Mouse (Mus musculus) kidney, postnatal 25 days (tissue): ENCODE measurements around the gene Ifngr2.
"Not testable (repeated sequence)": the region's sequence is repeated elsewhere in the genome, so short reads cannot be mapped to it uniquely, and the experiment has no call there.

Experiments
- DNase-seq, 2 experiments: peaks; one replicate each; pipeline ENCODE4 v3.0.0; 2021; ENCODE audit warnings: mixed read lengths in 2 of 2

Gene Ifngr2

DNA sequence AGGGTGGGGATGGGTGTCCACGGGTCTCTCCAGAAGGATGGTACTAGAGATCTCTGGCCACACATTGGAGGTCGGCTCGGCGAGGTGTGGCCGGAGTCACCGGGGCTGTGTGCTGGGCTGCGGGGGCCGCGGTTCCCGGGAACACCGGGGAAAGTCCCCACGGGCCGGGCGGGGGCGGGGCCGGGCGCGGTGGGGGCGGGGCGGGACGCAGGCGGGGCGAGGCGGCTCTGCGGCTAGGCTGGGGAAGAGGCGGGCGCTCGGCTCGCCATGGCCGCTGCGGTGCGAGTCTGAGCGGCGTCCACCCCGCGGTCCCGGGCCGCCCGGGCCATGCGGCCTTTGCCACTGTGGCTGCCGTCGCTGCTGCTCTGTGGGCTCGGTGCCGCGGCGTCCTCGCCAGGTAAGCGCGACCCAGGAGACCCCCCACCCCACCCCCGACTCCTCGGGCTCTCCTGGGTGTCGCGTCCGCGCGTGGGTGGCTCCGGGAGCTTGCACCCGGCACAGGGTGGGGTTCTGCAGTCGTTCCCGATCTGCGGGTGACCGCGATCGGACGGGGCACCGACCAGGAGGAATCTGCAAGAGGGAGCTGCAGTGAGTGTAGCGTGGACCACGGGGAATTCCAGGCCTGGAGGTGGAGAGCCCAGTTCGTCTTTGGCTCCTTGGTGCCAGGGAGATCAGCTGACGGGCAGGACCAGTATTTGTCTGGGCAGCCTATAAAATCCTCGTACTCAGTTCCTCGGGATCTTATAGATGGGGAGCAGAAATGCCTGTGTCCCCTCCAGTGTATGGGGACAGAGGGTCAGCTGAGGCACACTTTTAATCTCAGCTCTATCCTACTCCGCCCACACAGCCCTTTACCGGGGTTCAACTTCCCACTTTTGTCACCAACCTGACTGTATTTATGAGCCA lies at the start of gene Ifngr2:
Ifngr2 (plus strand) TSS at position 237 of the 906 bp plus-strand sequence.
- DNase-seq: peak; percentile 73 to 87

DNA sequence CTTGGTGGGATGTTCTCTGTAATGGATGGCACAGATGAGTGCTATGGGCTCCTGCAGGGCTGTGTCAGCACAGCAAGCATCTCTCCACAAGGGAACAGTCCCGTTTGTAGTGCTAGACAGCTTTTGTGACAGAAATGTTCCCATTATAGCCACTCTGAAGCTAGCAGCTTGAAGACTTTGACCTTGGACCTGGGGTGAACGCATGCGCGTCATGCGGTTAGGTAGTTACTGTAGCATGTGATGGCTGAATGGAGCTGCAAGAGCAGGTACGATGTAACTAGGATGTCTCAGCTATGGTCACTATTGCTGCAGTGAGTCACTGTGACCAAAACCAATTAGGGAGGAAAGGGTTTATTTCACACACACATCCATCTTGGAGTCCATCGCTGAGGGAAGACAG lies 48.8 kb upstream of the Ifngr2 start:
- DNase-seq: peak; percentile 54 to 67

DNA sequence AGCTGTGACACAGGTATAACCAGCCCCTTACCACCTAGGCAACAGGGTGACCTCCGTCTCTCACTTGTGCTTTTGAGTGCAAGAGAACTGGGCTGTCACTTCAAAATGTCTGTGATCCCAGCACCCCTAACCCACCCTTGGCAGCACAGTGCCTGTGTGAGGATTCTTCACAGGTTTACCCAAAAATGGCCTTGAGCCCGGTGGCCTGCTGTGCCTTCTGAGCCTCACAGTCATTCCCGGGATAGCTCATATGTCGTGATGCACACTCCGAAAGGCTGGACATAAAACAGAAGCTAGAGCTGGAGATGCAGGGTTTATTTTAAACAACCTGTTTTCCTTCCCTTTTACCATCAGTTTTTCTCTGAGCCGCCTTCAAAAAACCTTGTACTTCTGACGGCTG lies 42.2 kb upstream of the Ifngr2 start:
- no peak for DNase-seq

DNA sequence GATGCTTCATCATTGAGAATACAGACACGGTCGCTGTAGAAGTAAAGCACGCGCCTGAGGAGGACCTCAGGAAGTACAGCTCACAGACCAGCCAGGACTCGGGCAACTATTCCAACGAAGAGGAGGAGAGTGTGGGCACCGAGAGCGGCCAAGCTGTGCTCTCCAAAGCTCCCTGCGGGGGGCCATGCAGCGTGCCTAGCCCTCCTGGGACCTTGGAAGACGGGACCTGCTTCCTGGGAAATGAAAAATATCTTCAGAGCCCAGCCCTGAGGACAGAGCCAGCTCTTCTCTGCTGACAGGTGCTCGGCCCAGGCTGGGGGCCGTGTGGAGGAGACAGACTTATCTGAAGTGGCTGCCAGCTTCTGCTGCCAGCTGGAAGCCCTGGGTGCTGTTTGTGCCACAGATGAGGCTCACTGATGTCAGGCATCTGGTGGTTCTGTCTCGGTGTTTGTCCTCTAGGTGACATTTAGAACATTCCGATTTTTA lies 41.7 kb upstream of the Ifngr2 start:
- DNase-seq: no peak

DNA sequence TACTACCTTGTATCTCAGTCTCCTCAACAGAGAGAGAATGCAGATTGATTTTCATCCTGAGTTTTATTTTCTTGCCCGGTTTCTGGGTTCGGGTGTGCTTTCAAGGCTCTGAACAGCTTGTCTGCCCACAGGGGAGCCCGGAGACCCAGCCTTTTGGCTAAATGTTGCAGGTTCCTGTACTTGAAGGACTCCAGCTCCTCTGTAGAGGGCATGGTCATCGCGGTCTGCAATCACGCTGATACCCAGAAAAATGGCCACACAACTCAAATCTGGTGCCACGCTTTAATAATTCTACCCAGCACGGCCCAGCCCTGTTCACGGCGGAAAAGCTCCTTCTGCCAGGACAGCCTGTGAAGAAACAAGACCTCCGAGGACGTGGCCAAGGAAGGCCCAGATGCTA lies 40.5 kb upstream of the Ifngr2 start:
- no peak for DNase-seq

DNA sequence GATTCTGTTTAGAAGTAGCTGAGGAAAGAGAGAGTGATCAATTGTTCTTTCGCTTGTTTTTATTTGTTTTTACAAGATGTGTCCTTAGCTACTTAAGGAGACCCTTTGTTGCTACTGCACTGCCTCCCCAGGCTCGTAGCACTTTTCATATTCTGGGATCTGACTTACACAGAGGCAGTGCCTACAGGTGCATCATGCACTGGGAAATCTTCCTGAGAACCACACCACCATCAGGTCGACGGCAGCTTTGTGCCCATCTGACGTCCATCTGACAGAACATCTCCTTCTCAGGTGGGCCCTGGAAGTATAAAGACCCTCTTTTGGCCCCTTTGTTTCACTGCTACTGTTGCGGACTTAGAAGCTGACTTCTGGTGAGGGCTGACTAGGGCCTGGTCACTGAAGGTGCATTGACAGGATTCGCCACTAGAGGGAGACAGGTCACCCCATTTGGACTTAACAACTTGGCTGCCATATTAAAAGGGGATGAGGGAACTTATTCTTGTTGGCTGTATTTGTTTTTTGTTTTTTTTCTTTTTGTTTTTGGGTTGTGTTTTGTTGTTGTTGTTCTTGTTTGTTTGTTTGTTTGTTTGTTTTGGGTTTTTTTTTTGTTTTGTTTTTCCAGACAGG lies 34.6 kb upstream of the Ifngr2 start:
- DNase-seq: peak; percentile 77 to 91

DNA sequence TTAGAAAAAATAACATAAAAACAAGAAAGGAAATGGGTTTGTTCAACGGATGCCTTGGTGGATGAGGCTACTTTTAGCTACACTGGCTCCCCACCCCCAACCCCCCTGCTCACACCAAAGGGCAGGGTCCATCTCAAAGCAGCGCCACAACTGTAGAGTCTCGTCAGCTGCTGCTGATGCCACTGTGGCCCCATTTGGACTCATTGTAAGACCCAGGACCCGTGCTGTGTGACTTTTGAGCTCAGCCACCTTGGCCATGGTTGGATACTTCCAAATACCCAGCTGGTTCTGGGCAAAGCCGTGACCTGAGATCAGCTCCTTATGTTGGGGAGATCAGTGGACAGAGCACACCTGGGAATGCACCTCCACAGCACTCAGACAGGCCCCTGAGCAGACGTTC lies 33.8 kb upstream of the Ifngr2 start:
- DNase-seq: no peak

DNA sequence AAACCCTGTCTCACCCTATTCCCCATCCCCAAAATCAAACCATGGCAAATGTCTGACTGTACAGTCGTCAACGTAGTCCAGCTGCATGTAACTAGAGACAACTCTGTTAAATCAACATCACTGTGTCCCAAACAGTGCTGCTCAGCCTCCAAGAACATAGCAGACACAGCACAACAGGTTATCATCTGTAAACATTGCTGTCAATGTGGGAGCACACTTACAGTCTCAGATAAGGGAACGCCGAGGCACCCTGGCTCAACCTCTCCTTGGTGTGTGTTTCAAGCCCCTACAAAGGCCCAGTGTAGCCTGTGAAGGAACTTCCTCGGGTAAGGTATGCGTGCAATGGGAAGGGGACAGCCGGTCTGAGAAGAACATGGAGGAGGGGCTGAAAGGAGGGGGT lies 29.9 kb upstream of the Ifngr2 start:
- no peak for DNase-seq

DNA sequence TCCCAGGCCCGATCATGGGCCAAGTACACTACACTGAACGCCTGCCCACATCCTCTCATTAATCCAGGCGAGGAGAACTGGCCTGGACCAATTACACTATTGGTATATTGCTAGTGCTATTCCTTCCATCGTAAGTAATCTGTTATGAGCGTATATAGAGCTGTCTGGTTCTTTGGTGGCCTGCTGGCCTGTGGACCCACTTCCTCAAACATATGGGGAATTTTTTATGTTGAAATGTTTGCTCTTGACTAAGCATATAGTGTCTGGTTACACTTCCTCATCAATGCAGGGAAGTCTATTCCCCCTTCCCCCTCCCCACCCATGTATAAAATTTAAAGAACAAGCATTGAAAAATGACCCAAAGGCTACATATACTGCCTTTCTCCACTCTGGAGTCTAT lies 24.8 kb upstream of the Ifngr2 start:
- DNase-seq: no peak

DNA sequence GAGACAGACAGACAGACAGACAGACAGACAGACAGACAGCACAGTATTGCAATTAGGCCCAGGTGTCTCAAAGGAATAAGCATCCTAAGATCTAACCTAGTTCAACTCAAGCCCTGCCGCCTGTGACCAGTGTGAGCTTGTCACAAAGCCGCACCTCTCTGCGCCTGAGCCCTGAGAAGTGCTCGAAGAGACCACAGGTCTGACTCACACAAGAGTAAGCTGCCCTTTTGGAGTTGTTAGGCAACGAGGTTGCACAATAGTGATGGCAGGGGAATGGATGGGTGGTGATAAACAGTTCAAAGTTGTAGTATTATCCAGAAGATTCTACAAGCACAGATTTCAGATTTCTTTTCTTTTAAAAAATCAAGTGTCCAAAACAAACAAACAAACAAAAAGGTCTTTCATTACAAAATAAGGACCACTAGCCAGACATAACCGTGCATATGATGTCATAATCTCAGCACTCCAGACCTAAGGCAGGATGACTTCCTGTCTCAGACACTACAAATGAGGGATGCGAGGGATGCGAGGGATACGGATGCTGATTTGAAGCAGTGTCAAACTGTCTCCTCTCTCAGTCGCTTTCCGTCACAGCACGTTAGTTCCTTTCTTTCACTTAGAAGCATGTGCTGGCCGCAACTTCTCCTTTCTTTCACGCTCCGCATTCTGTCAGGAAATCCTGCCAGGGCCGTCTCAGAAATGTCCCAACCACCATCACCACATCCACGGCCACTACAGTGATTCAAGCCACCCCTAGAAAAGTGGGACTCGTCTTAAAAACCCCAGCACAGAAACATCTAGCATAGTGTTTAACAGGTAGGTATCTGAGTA lies 24.2 kb upstream of the Ifngr2 start:
- no peak for DNase-seq

DNA sequence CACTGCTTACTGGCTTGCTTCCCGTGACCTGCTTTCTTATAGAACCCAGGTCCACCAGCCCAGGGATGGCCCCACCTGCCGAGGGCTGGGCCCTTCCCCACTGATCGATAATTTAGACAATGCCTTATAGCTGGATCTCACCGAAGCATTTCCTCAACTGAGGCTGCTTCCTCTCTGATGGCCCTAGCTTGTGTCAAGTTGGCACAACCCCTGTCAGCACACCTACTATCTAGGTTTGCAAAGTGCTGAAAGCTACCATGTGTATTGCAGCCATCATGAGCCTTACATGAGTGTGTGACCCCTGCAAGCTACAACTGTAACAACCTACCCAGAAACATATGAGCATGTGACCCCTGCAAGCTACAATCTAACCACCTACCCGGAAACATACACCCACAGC lies 22.7 kb upstream of the Ifngr2 start:
- DNase-seq: no peak

DNA sequence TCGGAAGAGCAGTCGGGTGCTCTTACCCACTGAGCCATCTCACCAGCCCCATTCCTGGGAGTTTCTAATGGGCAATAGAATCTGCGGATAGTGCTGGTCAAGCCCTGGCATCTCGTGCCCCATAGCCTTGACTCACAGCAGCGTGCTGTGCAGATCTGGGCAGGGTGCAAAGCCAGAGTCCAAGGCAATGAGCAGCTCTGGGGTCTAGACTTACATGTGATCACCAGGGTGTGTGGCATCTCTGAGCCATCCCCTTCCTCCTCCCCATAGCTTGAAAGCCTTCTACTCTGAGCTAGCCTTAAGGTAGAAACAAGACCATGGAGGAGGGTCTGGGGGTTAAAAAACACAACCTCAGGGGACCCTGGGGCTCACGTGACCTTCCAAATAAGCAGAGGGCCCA lies 20.6 kb upstream of the Ifngr2 start:
- no peak for DNase-seq

DNA sequence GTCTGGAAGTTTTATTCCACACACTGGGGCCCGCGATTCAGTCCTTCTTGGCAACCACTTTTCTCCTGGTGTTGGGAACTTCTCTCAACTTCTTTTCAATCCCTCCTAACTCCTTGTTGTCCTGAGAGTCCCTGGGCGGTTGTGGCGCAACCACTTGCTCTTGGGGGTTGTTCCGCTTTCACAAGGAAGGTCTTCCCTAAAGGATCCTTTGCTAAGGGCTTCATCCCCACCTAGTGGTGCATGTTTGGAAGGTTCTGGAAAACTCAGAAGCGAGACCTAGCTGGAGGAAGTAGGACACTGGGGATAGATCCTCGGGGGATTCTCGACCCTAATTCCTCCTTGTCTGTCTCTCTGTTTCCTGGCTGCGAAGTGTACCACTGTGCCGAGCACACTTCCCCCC lies 19.8 kb upstream of the Ifngr2 start:
- peak; percentile 49 to 53 for DNase-seq

DNA sequence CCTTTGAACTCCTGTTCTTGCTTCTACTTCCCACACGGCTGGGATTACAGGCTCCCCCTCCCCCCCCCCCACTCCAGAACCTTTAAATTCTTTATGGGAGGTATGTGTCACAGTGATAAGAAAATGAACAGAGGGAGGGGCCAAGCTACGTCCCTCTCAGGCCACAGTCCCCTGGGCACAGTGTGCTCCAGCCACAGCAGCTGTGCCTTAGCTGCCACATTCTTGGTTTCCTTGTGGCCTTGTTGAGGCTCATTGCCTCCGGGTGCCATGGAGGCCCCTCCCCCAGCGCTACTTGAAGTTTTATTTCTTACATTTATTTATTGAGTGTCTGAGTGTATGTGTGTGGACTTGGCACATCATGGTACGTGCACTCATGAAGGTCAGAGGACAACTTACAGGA lies 19.4 kb upstream of the Ifngr2 start:
- no peak for DNase-seq

DNA sequence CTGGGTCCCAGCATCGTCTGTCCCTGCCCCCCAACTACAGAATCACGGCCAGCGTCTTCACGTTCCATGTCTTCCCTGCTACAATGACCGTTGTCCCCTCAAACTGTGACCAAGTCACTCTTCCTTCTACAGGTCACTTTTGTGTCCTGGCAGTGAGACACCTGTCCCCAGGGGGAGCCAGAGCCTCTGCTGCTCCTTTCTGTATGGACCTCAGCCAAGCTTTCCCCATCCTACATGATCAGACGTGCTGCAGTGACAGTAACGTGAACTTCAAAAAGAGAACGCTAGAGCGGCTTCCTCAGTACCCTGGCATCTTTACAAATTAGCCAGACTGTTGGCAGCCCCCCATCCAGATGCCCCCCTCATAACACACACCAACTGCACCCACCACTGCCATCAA lies 18.3 kb upstream of the Ifngr2 start:
- no peak for DNase-seq

DNA sequence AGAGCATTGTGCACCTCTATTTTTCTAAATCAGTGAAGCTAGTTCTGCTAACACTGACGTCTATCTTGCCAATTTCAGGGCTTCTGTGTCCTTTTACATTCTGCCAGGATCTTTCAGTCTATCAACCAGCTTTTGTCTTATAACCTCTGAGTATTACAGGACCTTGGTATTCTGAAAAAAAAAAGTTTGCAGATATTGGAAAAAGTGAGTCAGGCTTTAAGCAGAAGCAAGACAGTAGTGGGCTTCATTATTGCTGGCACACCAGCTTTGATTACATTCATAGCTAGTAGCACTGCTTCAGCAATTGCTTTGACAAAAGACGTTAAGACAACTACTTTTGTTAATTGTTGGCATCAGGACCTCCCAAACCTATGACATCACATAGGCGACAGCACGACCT lies 16.0 kb upstream of the Ifngr2 start:
- DNase-seq: not testable (repeated sequence)

DNA sequence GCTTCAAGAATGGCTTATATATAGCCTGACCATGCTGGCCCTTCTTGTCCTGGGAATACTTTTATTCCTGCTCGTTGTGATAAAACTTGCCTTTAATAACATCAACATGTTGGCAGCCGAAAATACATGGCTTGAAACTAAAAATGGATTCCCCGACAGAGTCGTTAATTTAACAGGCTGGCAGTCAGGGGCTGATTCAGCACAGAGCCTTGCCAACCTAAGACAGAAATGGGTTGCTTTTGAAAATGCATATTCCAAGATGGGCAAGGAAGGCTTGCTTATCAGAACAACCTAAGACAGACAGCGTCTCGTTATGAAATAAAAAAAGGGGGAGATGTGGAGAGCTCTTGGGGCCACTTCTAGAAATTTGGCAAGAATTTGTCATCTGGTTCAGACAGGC lies 15.0 kb upstream of the Ifngr2 start:
- no peak for DNase-seq

DNA sequence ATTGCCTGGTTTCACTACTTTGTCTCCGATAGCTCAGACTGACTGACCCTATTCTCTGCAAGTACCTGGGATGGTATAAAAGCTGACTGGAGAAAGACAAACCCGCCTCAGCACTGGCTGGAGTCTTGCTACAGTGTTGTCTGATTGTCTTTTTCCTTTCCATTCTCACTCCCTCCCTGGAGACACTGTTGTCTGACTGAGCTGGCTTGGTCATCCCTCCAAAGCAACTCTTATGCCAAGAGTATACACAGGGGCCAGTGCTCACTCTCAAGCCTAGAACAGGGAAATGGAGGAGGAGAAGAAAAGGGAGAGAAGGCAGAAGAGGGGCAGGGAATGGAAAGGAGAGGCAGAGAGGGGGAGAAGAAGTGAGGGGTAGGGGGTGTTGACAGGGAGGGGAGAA lies 14.4 kb upstream of the Ifngr2 start:
- no peak for DNase-seq

DNA sequence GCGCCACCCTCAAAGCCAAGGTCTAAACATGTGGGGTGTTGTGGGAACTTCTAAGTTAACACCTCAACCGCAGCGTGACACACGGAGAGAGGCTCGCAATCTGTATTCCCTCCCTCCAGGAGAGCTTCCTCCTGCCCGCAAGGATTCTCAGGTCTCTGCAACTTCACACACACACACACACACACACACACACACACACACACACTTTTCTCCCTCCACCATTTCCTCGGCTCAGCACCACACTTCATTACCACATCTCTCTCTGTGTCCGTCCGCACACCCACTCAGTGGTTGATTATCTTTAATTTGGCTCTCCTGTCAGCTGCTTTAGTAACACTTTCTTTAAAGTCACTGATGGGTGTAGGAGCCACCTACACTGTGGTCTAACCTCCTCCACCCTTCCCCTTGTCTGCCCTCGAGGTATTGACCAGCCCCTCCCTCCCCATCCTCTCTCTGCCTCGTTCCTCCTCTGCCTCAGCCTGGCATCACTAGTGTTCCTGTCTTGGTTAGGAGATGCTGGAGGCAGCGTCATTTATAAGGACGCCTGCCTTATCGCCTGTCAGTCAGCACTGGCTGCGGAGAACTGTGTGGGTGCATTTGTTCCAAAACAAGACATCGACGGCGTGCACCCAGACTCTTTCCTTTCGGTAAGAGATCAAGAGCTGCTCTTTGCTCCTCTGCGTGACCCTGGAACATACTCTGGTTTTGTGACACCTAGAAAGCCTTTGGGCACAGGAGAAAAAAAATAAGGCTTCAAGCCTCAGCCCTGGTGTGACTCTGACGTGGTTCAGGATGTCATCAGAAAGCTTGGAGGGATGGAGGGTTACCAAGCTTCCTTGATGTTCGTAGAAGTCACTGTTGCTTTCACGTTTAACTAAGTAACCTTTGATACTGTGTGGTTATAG lies 13.5 kb upstream of the Ifngr2 start:
- DNase-seq: no peak

DNA sequence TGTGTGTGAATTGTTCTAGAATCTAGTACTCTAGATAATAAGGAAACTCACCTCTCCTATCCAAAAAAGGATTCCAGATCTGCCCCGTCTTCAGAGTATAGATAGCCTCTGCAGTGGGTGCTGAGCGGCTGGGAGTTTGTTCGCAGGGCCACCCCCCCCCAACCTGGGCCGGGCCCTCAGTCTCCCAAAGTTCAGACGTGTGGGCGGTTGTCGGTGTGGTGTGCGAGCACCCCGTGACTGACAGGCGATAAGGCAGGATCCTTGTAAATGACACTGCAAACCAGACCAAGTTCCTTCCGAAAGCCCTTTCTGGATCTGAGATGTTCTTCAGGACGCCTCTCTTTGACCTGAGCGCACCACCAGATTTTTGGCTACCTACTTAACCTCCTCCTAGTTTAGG lies 12.4 kb upstream of the Ifngr2 start:
- DNase-seq: peak; percentile 49 to 54

DNA sequence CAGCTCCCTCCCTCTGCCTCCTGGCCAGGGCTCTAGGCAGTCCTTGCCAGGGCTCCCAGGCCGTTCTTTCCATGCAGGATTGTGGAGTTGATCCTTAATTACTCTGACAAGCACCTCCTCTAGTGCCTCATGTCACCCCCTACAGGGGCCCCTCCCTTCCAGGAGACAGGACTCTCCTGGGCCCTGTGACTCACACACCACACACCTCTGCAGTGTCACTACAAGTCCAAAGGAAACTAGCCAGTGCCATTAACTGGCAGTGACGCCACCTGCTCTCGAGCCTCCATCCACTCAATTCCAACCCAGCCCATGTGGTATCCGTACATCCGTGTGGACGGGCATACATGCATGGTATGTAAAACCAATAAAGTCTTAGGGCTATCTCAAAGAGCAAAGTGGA lies 12.0 kb upstream of the Ifngr2 start:
- DNase-seq: no peak

DNA sequence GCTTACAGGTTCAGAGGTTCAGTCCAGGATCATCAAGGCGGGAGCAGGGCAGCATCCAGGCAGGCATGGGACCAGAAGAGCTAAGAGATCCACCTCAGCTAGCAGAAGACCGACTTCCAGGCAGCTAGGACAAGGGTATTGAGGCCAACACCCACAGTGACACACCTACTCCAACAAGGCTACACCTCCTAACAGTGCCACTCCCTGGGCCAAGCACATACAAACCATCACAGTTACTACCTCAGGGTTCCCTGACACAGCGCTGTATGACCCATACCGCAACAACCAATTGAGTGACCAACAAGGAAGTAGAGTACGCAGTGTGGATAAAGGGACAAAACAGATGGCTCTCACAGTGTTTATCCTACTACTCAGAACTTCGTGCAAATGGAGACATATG lies 10.5 kb upstream of the Ifngr2 start:
- DNase-seq: no peak
